Mouse (Mus musculus) right cerebral cortex, postnatal 36 days (tissue): ENCODE results near the gene Por.

Source experiments
- DNase-seq, 2 experiments: peaks; one replicate each; pipeline ENCODE4 v3.0.0; 2022; ENCODE audit warnings: low spot score in 2 of 2, mixed read lengths in 1 of 2

The Por gene

DNA sequence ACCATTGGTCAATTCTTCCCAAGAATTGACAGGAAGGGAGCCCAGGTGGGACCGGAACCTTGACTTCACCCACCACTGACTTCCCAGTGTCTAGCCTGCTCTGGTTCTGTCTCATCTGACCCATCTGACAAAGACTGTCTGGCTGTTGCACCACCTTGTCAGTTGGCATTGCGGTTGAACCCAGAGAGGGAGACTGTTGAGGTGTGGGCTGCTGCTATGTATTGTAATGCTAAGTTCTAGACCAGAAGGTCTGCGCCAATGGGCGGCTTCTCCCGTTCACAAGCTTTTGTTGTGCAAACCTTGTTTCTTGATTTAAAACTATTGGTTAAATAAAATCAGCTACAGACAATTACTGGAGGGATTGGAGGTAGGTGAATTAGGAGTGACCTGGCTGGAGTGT, 12.7 kb upstream of the Por start:
- DNase-seq = no peak

- no peak for DNase-seq
These were observed 12.0 kb upstream of the Por start for GRCm38 (mm10) chr5:135657703-135658373.

DNA sequence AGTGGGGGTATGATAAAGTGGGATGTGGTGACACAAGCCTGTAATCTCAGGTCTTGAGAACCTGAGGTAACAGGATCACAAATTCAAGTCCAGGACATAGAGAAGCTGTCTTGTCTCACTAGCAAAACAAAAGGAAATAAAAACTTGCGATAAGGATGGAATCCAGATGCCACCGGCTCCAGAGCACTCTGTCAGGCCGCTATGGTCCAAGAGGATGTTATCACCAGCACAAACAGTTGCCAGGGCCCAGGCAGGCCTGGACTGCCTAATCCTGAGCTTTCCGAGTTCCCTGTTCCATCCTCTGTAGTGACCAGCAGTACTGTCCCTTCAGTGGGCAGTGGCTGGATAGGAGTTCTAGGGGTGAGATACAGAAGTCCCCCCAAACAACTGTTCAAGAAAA, 9.9 kb upstream of the Por start:
- no peak for DNase-seq

DNA sequence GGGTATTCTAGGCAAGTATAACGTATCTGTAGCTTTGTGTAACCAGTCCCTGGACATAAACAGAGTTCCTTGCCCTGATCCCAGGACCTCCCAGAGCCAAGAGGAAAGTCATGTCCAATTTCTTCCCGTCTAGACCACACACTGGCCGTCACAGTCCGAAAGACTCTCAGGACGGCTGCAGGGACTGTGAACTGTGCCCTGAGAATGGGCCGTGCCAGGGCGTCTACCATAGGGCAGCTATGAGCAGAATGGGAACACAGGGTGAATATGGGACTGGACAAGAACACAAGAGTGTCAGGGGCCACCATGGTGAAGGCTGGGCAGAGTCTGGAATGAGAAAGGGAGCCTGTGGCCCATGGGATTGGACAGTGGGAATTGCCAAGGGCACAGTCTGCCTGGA, 9.3 kb upstream of the Por start:
- no peak for DNase-seq

- DNase-seq = no peak
These were observed 2.9 kb upstream of the Por start for GRCm38 (mm10) chr5:135666890-135667289.

DNA sequence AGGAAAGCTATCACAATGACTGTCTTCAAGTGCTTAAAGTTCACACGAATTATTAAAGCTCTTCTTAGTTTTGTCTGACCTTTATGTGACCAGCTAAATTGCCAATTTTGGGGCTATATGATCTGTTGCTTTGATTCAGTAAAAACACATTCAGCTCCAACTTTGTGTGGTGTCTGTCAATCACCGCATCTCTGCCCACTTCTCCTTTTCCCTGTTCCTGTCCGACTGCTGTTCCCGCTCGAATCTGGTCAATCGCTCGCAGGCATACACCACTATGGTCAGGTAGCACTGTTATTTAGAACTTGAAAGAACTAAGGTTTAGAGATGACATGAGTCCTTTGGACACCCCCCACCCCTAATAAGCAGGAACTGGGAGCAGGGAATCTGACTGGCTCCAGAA, 1.8 kb upstream of the Por start:
- no peak for DNase-seq

DNA sequence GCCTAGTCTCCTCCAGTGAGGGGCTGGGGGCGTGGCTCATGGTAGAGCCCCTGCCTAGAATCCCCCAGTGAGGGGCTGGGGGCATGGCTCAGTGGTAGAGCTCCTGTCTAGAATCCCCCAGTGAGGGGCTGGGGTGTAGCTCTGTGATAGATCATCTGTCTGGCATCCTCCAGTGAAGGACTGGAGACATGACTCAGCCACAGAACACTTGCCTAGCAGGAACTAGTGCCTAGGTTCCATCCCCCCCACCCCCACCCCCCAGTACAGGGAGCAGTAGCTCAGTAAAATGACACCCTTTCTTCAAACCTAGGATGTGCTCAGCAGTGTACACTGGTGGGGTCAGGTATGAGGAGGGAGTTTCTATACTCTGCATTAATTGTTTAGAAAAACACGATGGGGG, 1.0 kb downstream of the Por start:
- DNase-seq = no peak

- DNase-seq = no peak
These were observed 2.7 kb downstream of the Por start for GRCm38 (mm10) chr5:135672509-135672908.

GRCm38 (mm10) chr5:135672980-135673379, 3.1 kb downstream of the Por start:
- no peak for DNase-seq

- DNase-seq = no peak
These were observed 4.5 kb downstream of the Por start for GRCm38 (mm10) chr5:135674349-135674775.

DNA sequence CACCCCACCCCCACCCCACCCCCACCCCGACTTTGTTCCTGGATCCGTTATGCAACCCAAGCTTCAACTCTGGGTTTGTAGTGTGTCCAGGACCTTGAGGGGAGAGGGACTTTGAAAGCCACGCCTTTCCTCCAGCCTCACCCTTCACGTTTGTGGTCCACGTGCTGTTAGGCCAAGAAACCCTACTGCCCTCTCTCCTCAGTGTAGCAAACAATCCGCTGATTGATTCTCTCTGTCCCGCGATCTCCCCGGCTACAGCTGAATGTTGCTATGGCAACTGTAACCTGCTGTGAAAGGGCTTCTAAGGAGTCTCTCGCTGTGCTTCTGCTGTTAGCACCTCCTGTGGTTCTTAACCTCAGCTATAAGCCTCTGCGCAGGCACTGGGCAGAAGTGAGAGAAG, 5.0 kb downstream of the Por start:
- DNase-seq = peak; percentile 50 to 55

- DNase-seq = no peak
These were observed 6.9 kb downstream of the Por start for GRCm38 (mm10) chr5:135676696-135677095.

- DNase-seq = no peak
These were observed 7.4 kb downstream of the Por start for GRCm38 (mm10) chr5:135677251-135677650.

- DNase-seq = no peak
These were observed 8.6 kb downstream of the Por start for GRCm38 (mm10) chr5:135678481-135678880.

- DNase-seq = no peak
These were observed 11.2 kb downstream of the Por start for GRCm38 (mm10) chr5:135680967-135681545.

GRCm38 (mm10) chr5:135682009-135682408, 12.2 kb downstream of the Por start:
- no peak for DNase-seq

- DNase-seq = no peak
These were observed 13.2 kb downstream of the Por start for GRCm38 (mm10) chr5:135682942-135683570.

DNA sequence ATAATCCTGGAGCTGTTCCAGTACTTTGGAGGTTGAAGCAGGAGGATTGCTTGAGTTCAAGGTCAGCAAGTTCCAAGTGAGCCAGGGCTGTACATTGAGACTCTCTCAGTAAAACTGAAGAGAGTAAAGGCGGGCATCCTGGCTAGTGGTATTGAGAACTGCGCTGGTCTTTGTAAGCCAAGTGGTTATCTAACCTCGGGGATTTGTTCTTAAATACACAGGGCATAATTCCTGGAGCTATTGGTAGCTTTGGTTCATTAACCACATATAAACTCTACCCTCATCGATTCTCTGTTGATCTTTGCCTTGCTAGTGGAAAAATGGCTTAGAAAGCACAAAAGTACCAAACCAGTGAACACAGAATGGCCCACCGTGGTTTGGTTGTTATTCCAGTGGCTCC, 20.6 kb downstream of the Por start:
- DNase-seq = no peak

DNA sequence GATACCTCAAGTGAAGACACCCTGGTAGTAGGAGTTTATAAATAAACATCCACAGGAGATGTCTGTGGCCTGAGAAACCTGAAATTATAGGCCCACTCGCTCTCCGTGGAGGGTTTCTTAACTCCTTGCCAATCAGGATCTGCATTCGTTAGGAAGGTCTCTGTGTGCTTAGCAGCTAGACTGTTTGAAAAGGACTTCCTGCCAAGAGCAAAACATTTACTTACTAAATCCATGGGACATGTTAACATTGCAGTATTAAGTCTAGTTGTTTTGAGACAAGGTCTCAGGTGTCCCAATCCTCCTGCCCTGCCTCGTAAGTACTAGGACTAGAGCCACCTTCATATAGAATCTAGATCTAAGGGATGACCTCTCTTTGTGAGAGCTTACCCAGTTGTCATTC, 21.4 kb downstream of the Por start:
- no peak for DNase-seq

DNA sequence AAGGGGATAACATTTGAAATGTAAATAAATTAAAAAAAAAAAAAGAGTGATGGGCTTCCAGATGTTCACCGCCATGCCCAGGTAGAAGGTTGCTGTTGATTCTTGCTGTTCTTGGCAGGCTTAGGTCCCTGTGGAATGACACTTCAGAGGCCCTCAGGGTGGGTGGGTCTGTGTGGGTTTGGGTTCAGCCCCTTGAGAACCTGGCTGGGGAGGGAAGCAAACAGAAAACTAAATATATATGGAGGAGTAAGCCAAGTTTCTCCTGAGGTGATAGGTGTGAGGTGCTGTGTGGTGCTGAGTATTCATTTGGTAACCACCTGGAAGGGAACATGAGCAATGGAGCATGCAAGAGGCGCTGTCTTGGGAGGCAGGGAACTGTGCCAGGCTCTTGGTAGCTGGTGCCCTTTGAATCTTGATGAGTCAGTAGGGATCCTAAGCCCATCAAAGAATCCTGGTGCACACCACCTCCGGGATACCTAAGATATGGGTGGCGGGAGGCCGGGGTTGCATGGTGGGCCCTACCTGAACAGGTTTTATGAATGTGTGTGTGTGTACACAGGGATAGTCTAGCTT, 23.5 kb downstream of the Por start:
- DNase-seq = no peak

GRCm38 (mm10) chr5:135695277-135695721, 25.5 kb downstream of the Por start:
- no peak for DNase-seq

- DNase-seq = no peak
These were observed 27.9 kb downstream of the Por start for GRCm38 (mm10) chr5:135697711-135698111.

GRCm38 (mm10) chr5:135701601-135702000, 31.8 kb downstream of the Por start:
- no peak for DNase-seq
